ENCODE assay signal across 24 mouse cellular contexts in the genomic region with DNA sequence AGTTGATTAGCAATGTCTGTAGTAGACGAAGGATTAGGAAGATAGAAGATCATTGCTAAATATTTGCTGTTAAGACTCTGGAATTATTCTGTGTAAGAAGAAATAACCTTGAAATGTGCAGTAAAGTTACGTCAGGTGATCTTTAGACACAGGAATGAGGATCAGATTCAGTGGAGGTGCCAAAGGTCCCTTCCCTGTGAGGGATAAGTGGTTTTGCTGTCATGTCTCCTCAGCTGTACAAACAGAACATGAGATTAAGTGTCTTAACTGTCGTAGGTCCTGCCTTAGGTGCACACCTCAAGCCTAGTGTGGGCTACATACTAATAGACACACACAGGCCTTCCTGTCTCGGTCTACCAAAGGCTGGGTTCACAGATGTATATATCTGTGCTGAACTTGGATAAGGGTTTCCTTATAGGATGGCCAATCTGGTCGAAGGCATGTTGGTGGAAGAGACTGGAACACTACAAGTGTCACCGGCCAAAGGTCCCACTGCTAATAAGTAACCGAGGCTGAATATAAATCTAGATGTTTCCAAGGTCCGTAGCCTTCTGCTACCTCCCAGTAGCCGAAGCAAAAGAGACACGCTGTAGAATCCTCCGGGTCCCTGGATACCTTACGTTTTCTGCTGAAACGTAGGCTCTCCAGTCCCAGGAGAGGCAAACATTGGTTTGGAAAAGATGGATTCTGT.
DNase-seq lines count a peak whose midpoint lies in the region; ATAC-seq and TF ChIP-seq lines count a peak whose summit lies in the region.
"Had no signal": no experiment of that assay in that cellular context is flagged by ENCODE, and none has a peak within 500 bp of the region (broad histone marks: within the 10 kb centered on the region; RNA-seq: fewer than 3 reads in every experiment).

No protein-coding gene starts in this region.

- H3K27me3 ChIP-seq in intestine, postnatal 0 days (replicated peaks; ENCODE audit: control insufficient read depth, insufficient read depth, low read length) = no peaks in the 10 kb centered on the region
- no peaks in the 10 kb centered on the region for H3K27me3 ChIP-seq in kidney, postnatal 0 days (ENCODE audit: insufficient read depth, low read length)
- H3K27me3 ChIP-seq in limb, embryonic 10.5 days (ENCODE audit: low read depth, poor library complexity, severe bottlenecking) = no peaks in the 10 kb centered on the region
- H3K27me3 ChIP-seq: heart, embryonic 15.5 days; midbrain, embryonic 15.5 days had no signal

- H3K4me2 ChIP-seq in intestine, postnatal 0 days (replicated peaks; ENCODE audit: low read depth) = peak overlapping the region; percentile 27
- no peak overlapping the region for H3K4me2 ChIP-seq in kidney, postnatal 0 days (ENCODE audit: low read length)
- H3K4me2 ChIP-seq: heart, embryonic 15.5 days; lung, embryonic 14.5 days; midbrain, embryonic 15.5 days had no signal

- peak; percentile 40 for DNase-seq in induced T-regulatory cell, adult 2 months (ENCODE audit: low read depth)
- no peak for DNase-seq in kidney, postnatal 0 days (ENCODE audit: low spot score)
- DNase-seq in limb, embryonic 10.5 days (ENCODE audit: low spot score) = no peak
- no peak for DNase-seq in layer of hippocampus, adult 18-20 months (ENCODE audit: low spot score in 2 of 2)
- DNase-seq in lung, adult 2 months = no peak
- no peak for DNase-seq in cerebellum, adult 9-11 months
- no peak for DNase-seq in gastrocnemius, adult 2 months
- DNase-seq: adrenal gland, postnatal 25 days; cerebellum, adult 18-20 months; cerebellum, postnatal 25 days; heart, adult 11 months; liver; lung, postnatal 14 days; right cerebral cortex, adult 18-20 months; thymus, adult 18-20 months; thymus, postnatal 4 days had no signal

- no peak for TF ChIP-seq CTCF in intestine, postnatal 0 days (IDR thresholded peaks at IDR 0.05; ENCODE audit: low read depth)
- no peak for TF ChIP-seq CTCF in kidney, postnatal 0 days (IDR thresholded peaks at IDR 0.05; ENCODE audit: low read depth)
- no peak for TF ChIP-seq CTCF in lung, adult 2 months (IDR thresholded peaks at IDR 0.05; ENCODE audit: insufficient read depth, low read length)
- TF ChIP-seq CTCF in gastrocnemius, adult 2 months (IDR thresholded peaks at IDR 0.05) = no peak

- peak; percentile 86 for ATAC-seq in intestine, postnatal 0 days
- peak; percentile 65 for ATAC-seq in kidney, postnatal 0 days (replicated peaks; ENCODE audit: low FRiP score, low read depth)
- ATAC-seq: midbrain, embryonic 15.5 days had no signal

- H3K36me3 ChIP-seq in intestine, postnatal 0 days (ENCODE audit: control insufficient read depth, insufficient read depth) = no peaks in the 10 kb centered on the region
- H3K36me3 ChIP-seq in kidney, postnatal 0 days (ENCODE audit: insufficient read depth, low read length) = no peaks in the 10 kb centered on the region
- H3K36me3 ChIP-seq in limb, embryonic 10.5 days = no peaks in the 10 kb centered on the region
- H3K36me3 ChIP-seq: heart, embryonic 10.5 days; heart, embryonic 15.5 days; midbrain, embryonic 15.5 days had no signal

- H3K27ac ChIP-seq in intestine, postnatal 0 days (ENCODE audit: low read depth, low read length) = peak overlapping the region; percentile 86
- H3K27ac ChIP-seq in kidney, postnatal 0 days = no peak overlapping the region
- peak overlapping the region; percentile 80 for H3K27ac ChIP-seq in limb, embryonic 10.5 days
- H3K27ac ChIP-seq in gastrocnemius, adult 2 months = no peak overlapping the region
- H3K27ac ChIP-seq: heart, embryonic 10.5 days; heart, embryonic 15.5 days; hindbrain, postnatal 0 days; liver, embryonic 14.5 days; midbrain, embryonic 15.5 days; stomach, postnatal 0 days had no signal

- intact Hi-C loops in gastrocnemius, adult 2 months (cut with DNase I) = no loop called here

- H3K9ac ChIP-seq in intestine, postnatal 0 days (ENCODE audit: low read depth, low read length) = no peak overlapping the region
- H3K9ac ChIP-seq in kidney, postnatal 0 days (ENCODE audit: low read depth, low read length) = no peak overlapping the region
- H3K9ac ChIP-seq: heart, embryonic 15.5 days; liver, embryonic 14.5 days; lung, embryonic 14.5 days; midbrain, embryonic 15.5 days had no signal

- H3K4me3 ChIP-seq in intestine, postnatal 0 days (ENCODE audit: low read depth, low read length) = no peak overlapping the region
- H3K4me3 ChIP-seq in kidney, postnatal 0 days (replicated peaks; ENCODE audit: low read depth, low read length) = no peak overlapping the region
- H3K4me3 ChIP-seq in limb, embryonic 10.5 days = no peak overlapping the region
- H3K4me3 ChIP-seq in lung, adult 2 months (replicated peaks; ENCODE audit: extremely low read depth, low read depth, low read length) = no peak overlapping the region
- H3K4me3 ChIP-seq in gastrocnemius, adult 2 months = no peak overlapping the region
- H3K4me3 ChIP-seq: heart, embryonic 10.5 days; heart, embryonic 15.5 days; midbrain, embryonic 15.5 days had no signal

- WGBS in intestine, postnatal 0 days = 49% methylated on average over 13 of the region's 13 CpGs
- 52% methylated on average over 13 of the region's 13 CpGs for WGBS in kidney, postnatal 0 days
- 73% methylated on average over 13 of the region's 13 CpGs for WGBS in limb, embryonic 10.5 days
- WGBS in lung, adult 2 months = 74% methylated on average over 13 of the region's 13 CpGs

- no peak for TF ChIP-seq POLR2A in lung, adult 2 months (IDR thresholded peaks at IDR 0.05; ENCODE audit: borderline replicate concordance, extremely low read depth, low read depth, low read length)

- peaks cover 3% of the 10 kb centered on the region for H3K4me1 ChIP-seq in intestine, postnatal 0 days (replicated peaks; ENCODE audit: control insufficient read depth, insufficient read depth, low read length)
- peaks cover 5% of the 10 kb centered on the region; the same call in 1 of the 2 replicates for H3K4me1 ChIP-seq in kidney, postnatal 0 days (replicated peaks; ENCODE audit: insufficient read depth, low read length)
- H3K4me1 ChIP-seq in limb, embryonic 10.5 days = peaks cover 63% of the 10 kb centered on the region
- no peaks in the 10 kb centered on the region for H3K4me1 ChIP-seq in lung, adult 2 months (ENCODE audit: control insufficient read depth, insufficient read depth, low read length)
- H3K4me1 ChIP-seq: midbrain, embryonic 15.5 days had no signal

- no peaks in the 10 kb centered on the region for H3K9me3 ChIP-seq in intestine, postnatal 0 days (ENCODE audit: control insufficient read depth)
- H3K9me3 ChIP-seq in kidney, postnatal 0 days (replicated peaks; ENCODE audit: low read length) = no peaks in the 10 kb centered on the region
- H3K9me3 ChIP-seq in limb, embryonic 10.5 days (replicated peaks) = no peaks in the 10 kb centered on the region
- H3K9me3 ChIP-seq: heart, embryonic 10.5 days; heart, embryonic 15.5 days; midbrain, embryonic 15.5 days had no signal

Comparison
In these comparisons a context has a peak if more than half of its experiments do, and no peak if none do; other contexts are left out.
1. H3K27ac ChIP-seq: peak in intestine, postnatal 0 days (single experiment) and limb, embryonic 10.5 days (single experiment); none in kidney, postnatal 0 days (single experiment) and gastrocnemius, adult 2 months (single experiment).